Mouse (Mus musculus) ZHBTc4 (cell line): Measurements from ENCODE around the gene Lgmn.

Experiments used
- DNase-seq: peaks from one replicate; pipeline ENCODE4 v3.0.0-alpha.2; 2011; ENCODE audit warnings: low read depth, low spot score

The Lgmn gene

DNA sequence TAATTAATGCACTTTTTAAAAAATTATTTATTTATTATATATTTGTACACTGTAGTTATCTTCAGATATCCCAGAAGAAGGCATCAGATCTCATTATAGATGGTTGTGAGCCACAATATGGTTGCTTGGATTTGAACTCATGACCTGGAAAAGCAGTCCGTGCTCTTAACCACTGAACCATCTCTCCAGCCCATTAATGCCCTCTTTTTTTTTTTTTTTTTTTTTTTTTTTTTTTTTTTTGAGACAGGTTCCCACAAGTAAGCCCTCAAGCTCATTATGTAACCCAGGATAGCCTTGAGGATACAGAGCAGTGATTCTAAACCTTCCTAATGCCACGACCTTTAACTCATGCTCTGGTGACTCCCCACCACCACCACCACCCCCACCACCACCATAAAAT is 48.5 kb downstream of the Lgmn start:
- DNase-seq, result no peak

DNA sequence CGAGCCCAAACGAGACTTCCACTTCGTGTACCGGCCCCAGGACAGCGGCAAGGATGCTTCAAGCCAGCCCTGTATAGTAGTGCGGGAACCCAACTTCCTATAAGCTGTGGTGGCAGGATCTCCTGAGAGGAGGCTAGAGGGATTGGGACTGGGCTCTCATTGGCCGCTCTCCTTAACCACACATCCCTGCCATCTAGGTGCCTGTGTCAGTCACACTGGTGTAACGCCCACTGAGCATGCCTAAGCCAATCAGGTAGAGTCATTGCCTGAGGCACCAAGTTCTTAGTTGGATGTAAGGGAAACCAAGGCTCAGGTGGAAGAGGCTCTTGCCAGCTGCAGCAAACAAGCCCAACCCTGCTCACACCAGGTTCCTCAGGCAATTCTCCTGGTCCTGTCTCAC is 49.6 kb downstream of the Lgmn start:
- DNase-seq, result peak; percentile 84

DNA sequence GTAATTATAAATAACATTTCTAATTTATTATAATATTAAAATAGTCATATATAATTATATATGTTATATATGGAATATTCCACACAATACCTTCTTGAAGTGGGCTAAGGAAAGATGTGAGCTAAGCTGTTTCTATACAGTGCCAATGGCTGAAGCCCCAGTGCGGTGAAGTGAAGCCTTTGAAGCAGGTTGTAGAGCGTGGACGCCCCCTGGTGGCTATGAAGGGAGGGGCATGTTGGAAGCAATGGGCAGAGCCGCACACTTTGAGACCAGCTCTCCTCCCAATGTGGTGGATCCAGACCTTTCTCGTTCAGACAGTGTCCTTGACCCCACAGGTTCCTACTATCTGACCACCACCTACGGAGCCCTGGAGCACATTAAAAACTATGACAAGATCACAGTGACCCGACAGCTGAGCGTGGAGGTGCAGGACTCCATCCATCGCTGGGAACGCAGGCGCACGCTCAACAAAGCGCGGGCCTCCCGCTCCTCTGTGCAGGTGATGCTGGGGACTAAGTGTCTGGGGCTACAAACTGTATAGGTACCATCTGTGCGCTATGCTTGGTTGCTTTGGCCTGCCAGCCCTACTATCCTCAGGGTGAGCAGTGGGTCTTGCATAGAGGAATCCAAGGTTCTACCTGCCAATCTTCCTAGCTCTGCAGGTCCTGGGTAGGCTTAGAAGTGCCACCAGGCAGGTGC is 52.2 kb downstream of the Lgmn start:
- DNase-seq, result peak; percentile 91

DNA sequence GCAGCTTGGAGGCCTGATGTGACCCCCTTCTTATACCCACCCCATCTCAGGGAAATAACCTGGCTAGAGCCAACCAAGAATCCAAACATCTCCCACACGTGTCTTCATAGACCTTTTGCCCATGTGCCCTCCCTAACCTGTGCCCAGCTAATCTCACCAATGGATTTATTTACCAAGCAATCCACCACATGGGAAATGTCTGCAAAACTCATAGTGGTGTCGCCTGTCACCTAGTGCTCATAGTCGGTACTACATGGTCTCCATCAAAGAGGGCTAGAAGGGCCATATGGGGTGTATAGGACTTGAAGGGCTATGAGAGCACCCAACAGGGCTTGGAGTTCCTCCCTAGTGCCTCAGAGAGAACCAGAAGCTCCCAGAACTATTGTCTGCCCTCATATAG is 54.8 kb downstream of the Lgmn start:
- peak; percentile 54 for DNase-seq

DNA sequence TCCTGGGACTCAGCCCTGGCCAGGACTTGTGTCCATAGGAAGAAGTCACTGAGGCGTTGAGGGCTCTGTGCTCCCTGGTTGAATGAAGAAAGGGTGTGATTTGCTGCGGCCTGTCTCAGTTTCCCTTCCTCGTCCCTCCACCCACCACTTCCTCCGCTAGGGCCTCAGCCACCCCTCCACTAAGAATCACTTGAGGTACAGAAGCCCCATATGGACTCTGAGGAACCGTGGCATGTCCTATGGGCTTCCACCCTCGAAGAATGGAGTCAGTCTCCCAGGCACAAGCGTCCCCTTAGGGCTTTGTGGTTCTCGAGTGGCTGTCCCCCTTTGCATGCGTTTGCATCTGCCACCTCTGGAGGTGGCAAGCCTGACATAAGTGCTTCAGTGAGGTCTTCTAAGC is 56.3 kb downstream of the Lgmn start:
- no peak for DNase-seq

DNA sequence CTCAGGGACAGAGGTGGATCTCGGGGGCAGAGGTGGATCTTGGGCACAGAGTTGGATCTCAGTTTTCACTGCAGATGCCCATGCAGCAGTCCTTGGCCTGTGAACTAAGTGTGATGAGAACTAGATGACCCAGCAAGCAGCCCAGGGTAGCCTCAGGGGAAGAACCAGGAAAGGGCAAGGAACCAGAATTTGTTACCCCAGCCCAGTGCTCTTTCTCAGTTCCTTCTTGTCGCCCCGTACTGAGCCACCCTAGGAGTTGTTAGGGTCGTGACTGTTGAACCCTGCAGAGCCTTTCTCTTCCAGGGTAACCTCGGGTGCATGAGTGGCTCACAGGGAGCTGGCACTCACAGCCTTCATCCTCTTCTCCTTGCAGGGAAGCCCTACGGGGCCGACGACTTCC is 57.4 kb downstream of the Lgmn start:
- DNase-seq, result no peak

DNA sequence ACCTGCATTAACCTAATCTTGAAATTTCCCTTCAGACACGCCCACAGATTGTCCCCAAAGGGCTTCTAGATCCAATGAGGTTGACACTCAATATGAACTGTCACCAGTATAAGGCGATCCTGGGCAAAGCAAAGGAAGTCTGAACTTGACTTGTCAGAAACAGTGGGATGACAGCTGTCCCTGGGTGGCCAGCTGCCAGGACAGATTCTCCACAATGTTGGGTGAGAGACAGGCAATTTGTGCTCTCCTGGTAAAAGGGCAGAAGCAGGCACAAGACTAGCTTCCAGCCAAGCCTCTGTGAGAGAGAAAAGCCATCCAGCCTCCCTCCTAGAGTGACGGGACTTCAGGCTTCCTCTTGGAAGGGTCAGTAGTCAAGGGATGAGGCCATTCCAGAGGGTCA is 67.3 kb downstream of the Lgmn start:
- DNase-seq, result no peak

DNA sequence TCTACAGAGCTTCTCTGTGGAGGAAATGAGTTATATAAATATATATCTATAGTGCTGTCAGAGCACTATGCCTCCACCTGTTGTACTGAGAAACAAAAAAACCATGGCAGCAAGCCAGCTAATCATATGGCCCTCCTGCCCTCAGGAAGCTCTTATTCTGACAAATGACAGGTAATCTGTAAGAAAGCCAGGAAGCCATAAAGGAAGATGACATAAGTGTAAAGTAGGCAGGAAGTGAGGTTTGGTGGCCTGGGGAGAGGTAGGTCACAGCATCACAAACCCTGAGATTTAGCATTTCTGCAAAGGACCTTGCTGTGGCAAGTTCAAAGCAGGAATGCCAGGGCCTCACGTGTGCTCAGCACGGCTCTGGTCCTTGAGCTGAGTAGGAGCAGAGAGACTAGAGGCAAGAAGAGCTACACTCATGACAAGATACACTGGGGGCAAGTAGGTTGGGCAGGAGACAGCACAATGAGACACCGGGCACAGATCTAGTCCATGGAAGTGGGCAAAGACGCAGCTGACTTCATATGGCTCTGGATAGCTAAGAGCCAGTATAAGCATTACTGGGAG is 68.6 kb downstream of the Lgmn start:
- no peak for DNase-seq

DNA sequence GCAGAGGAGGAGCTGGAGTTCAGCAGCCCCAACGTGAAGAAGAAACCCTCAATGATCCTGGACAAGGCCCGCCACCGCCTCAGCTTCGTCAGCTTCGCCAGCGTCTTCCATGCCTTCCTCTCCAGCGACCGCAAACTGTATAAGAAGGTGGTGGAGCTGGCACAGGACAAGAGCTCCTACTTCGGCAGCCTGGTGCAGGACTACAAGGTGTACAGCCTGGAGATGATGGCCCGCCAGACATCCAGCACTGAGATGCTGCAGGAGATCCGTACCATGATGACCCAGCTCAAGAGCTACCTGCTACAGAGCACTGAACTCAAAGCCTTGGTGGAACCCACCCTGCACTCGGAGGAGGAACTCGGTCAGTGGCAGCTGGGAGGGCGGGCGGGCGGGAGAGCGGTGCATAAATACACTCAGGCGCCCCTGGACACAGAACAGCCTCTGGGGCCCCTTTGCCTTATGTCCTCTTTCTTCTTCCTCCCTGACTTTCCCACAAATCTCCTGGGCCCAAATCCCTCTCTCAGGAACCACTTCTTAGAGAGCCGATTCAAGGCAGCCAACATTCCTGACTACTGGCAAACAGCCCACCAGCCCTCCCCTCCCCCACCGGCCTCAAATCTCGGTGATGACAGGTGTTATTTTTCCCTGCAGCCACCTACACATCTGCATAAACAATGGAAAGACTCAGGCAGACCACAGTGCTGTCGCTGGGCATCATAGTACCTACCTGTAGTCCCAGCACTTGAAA is 70.0 kb downstream of the Lgmn start:
- peak; percentile 25 for DNase-seq

DNA sequence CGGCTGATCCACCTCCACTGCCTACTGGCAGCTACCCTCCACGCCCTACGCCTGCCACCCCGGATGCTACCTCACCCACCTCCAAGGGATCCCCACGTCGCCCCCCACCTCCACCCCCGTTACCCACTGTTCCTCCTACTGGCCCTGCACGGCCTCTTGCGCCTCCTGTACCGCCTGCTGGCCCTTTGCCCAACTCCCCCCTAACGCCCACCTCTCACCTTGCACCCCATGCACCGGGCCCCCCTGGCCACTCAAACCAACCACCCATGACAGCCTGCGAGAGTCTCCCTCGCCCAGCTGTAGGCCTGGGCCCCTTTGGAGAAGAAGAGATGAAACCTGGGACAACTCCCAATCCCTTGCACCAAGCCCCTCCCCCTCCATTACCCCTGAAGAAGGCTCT is 71.1 kb downstream of the Lgmn start:
- DNase-seq, result no peak

DNA sequence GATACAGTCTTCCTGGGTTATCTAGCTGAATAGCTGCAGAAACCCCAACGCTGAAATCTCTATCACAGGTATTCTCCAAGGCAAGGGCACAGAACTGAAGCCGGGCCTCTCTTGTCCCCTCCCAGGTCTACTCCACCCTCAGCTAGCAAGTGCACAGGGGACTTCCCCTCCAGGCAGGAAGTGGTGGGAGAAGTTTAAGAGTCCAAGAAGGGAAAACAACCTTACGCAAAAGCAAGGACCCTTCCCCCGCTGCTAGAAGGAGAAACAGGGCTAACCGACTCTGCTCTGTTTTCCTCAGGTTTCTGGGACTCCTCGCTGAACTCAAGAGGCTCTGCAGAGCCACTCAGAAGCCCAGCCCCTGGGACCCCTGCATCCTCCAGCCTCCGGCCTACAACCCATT is 71.5 kb downstream of the Lgmn start:
- DNase-seq, result no peak

DNA sequence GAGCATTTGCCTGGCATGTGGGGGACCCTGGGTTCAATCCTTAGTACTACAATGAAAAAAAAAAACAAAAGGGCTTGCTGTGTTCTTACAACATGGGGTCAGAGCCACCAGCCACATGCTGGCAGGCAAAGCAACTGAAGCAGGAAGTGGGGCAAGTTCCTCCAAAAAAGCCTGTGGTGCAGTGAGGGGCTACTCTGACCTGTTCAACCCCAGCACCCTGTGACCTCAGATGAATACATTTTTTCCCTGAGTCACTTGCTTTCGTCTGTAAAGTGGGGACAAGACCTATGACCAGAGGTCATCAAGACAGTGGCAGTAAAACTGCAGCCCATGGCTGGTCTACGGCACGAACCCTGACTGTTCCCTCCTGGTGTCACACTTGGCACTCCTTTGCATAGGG is 72.5 kb downstream of the Lgmn start:
- no peak for DNase-seq

DNA sequence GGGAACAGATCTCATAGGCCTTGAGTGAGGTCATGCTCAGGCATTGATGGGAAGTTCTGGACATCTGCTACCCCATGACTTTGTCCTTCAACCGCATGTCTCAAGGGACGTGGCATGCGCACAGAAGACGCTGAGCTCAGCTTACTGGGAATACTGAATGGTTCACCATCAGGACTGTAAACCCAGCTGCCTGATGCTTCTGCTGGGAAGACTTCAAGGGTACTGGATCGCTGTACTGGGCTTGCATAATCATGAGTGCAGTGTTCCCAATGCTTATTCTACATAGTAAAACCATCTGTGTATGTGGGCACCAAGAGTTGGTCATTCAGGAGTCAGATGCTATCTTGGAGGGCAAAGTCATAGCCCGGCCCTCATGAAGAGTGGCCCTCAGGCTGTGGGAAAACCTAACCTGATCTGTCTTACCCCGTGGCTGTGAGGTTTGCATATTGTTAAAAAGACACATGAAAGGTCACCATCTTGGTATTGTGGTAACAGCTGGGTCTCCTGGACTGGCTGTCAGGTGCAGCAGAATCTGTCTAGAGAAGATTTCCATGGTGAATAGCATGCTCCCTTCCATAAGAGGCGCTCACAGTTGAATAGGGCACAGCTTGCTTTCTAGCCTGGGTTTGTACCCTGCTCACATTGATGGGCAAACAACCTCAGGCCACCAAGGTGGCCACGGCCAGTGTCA is 73.3 kb downstream of the Lgmn start:
- no peak for DNase-seq

DNA sequence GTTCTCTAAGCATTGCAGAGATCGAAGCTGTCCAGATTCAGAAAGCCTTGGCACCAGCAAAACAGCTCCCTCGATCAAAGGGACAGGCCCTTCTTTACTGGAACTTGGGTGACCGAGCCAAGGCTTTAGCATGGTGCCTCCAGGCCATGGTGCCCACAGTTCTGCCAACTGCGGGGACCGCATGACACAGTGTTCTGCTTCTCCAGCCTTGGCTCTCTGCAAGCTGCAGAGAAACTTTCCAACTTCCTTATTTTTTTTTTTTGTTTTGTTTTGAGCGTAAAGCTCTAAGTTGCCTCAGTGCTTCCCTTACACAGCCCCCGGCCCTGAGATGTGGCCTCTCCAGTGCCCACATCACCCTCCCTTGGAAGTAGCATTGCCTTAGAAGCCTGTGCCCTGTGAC is 74.6 kb downstream of the Lgmn start:
- no peak for DNase-seq

DNA sequence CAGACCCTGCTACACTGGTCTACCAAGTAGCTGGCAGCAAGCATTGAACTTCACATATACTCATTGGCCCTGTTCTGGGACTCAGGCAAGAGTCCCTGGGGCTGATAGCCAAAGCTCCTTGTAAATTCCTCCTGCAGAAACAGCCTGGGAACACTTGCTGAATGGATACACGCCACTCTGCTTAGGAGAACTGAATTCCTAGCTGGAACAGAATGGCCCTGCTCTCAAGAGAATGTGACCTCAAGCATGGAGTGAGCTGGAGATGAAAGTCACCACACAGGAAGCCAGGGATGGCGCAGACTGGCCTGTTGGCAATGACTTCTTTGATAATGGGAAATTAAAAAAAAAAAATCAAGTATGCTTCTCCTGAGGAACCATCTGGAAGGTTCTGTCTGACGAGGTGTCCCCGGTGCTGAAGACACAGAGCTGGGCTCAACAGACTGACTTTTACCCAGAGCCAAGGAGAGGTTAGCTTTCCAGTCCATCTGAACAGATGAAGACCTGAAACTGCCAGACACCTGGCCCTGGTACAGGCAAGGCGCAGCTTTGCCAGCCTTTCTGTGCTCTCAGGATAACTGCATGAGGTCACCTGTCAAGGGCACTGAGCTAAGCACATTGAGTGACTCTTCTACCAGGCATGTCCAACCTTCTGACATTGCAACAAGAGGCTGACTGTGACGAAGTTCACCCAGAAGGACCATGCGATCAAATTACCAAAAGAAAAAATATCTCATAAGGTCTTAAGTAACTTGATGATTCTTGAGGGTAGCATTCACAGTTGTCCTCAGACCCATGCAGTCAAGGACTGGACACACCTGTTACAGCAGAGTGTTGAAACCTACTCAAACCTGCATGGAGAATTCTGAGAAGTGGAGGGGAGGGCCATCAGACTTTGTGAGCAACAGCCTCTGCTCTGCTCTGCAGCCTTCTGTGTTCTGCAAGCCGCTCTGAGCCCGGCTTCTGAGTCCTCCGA is 78.1 kb downstream of the Lgmn start:
- no peak for DNase-seq

DNA sequence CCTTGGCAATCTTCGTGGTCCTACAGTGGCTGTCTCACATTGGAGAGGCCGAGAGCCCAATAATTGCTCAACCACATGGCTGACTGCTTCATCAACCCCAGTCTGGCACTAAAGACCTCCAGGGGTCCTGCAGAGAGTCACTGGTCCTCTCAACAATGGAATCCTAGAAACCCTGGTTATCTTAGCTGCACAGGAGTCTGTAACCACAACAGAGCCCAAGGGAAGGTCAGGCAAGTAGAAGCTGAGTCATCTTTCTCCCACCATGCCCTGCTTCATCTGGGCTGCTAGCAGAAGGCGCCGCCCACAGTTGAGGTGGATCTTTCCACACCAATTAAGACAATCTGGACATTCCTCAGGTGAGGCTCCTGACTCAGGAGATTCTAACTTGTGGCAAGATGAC is 80.2 kb downstream of the Lgmn start:
- no peak for DNase-seq

DNA sequence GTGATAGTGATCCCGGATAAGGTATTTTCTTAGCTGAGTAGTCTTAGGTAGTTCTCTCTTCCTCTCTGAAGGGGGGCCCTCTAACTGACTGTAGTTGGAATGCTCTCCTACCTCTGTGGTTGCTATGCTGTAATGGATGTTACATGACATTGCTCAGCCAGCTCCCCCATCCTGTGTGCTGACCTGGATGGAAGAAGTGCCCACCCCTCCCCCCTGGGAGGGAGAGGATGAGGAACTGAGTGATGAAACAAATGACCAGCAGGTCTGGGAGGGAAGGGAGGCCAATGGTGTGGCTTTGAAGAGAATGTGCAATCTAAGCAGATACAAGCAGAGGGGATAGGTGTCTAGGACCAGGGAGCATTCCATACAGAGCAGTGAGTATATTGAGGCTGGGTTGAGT is 82.8 kb downstream of the Lgmn start:
- no peak for DNase-seq

DNA sequence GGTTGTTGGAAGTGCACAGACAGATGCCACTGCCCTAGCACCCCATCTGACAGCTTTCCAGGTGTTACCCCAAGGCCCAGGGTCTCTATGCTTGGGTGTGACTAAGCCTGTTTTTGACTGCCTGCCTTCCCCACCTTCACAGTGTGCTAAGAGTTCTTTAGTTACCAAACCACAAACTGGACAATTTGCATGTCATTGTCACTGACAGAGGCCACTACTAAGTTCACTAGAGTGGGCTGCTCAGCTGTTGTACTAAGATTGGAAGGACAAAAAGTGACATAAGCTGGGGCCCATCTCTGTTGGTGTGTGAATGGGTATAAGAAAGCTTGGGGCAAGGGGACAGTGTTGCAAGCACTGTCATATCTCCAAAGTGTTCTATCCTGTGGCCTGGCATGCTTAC is 83.8 kb downstream of the Lgmn start:
- no peak for DNase-seq

DNA sequence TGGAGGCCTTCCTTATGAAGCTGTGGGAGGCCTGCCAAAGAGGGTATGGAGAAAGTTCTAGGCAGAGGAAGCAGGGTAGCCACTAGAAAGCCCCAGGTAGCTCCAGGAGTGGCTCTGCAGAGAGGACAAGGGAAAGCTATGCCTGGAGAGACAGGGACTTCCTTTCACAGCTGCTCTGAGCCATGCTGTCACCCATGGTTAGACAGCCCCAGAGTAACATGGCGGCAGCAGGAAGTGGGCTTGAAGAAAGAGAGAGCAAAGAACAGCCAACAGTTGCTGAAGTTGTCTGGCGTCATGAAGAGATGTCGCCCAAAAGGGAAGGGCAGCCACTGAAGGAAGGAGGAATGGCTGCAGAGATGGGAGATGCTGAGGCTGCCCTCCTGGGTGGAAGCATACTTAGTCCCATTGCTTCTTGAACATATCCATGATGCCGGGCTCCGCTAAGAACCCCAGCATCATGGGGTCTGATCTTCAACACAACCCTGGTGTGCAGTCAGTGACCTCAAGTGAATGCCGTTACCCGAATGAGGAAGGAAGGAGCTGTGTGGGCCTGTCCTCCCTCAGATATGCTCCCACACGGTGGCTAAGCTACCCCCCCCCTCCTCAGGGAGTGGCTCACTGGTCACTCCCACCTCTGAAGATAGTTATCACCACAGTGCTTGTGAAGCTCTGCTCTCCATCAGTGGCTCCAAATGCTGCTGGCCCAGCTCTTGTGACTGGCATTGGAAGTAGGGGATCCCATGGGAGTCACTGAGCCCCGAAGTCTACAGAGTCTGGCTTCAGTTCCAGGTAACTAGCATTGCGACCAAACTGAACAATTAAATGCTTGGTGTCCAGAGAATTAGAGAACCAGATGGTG is 85.3 kb downstream of the Lgmn start:
- no peak for DNase-seq

DNA sequence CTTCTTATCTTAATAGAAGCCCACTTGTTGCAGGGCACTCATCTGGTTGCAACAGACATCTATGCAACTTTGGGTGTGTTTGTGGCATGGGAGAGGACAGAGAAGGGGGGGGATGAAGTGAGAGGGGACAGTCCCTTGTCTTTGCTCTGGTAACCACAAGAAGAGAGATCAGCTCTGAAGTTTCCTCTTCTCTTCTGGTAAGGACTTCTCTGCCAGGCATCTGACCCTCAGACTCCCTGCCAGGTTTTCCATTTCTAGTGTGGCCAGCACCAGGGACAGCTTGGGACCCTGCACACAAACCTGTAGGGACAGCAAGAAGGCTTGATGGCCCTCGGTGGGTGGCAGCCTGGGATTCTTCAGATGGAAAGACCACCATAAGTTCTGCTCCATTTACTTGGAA is 88.6 kb downstream of the Lgmn start:
- DNase-seq, result no peak
